Mouse (Mus musculus) kidney, adult 2 months (tissue): Measurements from ENCODE around the gene Cacna1c.

Experiments used
- CTCF ChIP-seq: fragments of 200-500 bp; conservative IDR thresholded peaks from 2 replicates; pipeline ENCODE4 v1.5.1; 2011; ENCODE audit warnings: low read depth, mild to moderate bottlenecking, control low read depth, low read length, moderate library complexity, mixed read lengths; ENCODE audit not compliant: insufficient read depth, insufficient read length
- POLR2A ChIP-seq: fragments of 200-500 bp; IDR thresholded peaks from one replicate; pipeline ENCODE4 v1.6.1; 2011; ENCODE audit warnings: low read depth, low read length, control low read depth

DNA sequence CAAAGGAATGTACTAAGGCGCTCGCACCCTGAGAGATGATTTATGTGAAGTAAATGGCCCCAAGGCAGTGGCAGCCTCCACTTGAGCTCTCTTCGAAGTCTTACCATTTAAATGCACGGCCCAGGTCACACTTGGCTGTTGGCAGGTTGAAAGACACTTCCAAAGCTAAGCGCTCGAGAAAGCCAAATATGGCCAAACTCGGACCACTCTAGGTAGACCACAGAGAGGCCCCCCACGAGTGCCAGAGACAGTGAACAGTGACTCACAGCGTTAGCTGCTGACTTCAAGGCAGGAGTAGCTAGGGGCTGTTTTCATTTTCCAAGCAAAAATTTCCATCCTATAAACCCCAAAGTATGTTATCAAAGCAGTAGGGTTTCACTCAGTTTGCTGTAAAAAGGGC lies 111.7 kb downstream of the Cacna1c start:
- TF ChIP-seq CTCF: no peak
- TF ChIP-seq POLR2A: no peak
